Mouse (Mus musculus) layer of hippocampus, adult 11-12 months (tissue): ENCODE measurements around the gene Prdx5.

Source experiments
- DNase-seq: peaks from one replicate; pipeline ENCODE4 v3.0.0; 2022; ENCODE audit warnings: low spot score

The Prdx5 gene

DNA sequence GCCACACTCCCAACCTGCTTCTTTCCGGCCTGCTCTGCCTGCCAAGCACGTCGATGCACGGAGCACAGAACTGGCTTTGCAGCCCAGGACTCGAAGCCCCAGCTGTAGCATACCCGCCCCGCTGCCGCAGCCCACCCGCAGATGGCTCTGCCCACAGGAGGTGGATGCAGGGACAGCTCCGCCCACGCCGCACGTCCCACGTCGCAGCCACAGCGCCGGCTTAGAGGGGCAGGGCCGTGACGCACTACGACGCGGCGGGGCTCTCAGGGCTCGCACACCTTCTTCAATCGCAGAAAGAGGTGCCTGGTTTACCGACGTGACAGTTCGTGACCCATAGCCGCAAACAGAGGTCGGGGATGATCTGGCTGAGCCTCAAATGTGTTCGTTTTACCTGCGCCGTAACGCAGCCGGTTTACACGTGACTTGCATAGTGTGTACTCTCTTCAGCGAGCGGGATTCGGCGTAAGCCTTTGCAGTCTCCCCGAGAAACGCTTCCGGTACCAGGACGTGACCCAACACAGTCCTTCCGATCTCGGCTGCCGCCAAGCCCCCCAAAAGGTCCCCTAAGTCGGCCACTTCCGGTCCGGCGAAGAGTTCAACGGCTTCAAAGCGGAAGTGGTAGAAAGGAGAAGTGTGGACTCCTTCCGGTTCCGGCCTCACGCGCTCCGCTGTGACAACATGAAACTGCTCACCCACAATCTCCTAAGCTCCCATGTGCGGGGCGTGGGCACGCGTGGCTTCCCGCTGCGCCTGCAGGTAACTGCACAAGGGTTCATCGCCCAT, at the start of gene Prdx5, which contains the start of gene Trmt112:
Prdx5 (minus strand) TSS at position 600 of the 783 bp plus-strand sequence.
Trmt112 (plus strand) TSS at position 192 of the 783 bp plus-strand sequence.
- peak; percentile 93 for DNase-seq

DNA sequence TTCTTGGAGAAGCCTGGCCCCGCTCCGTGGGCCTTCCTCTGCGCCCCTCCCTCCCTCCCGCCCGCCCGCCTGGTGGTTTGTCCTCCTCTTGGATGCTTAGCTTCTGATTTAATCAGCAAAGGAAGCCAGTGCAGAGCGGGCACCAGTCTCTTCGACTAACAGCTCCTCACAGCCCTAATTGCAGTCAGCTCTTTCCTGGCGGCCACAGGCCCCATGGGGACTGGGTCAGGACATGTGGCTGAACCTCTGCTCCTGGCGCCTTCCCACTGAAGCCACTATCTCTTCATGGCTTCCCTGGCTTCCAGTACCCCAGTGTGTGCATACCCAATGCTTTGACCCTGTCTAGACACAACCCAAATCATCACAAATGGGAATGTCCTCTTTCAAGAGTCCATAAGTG, 46.6 kb upstream of the Prdx5 start:
- DNase-seq: no peak

DNA sequence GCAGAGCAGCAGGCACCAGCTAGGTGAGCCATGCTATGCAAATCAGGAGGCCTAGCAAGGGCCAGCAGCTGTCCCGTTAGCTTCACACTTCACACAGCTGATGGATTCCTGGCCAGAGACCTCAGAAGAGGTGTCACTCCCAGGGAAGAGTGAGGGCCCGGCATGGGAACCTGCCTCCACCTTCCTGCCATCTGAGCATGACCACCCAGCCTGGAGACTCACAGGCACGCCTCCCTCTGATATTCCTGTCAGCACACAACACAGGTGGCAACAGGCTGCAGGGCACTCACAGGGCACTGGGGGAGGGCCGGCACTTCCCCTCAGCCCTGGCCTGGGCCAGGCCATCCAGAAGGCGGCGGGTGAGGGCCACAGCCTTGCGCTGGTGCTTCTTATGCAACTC, 45.5 kb upstream of the Prdx5 start:
- DNase-seq: no peak

DNA sequence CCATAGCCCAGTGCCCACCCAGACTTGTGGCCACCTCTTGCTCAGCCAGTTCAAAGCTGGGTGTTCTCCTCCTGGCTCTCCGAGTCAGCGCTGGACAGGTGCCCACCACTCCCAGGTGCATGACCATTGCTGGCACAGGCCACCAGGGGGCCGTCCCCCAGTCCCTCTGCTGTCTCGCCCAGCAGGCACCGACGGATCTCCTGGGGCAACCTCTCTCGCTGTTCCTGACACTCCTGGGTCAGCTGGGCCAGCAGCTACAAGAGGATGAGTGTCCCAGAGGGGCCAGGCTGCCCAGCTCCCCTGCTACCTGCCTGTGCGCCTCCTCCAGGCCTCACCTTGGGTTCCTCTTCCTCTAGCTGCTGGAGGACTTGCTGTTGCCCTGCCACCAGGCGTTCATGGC, 44.1 kb upstream of the Prdx5 start:
- DNase-seq: no peak

DNA sequence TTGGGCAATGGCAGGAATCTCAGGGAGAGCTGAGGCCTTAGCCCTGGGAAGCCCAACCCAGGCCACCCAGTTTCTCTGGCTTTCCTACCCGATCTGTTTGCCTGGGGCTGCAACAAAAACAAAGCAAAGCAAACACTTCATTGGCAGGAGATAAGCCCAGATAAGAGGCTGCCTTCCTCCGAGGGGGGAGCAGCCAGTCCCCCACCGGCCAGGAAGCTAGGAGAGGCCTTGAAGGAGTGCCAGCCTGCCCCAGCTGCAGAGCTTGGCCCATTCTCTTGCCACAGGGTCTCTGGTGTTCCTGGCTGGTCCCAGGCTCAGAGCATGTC, 42.8 kb upstream of the Prdx5 start:
- no peak for DNase-seq

DNA sequence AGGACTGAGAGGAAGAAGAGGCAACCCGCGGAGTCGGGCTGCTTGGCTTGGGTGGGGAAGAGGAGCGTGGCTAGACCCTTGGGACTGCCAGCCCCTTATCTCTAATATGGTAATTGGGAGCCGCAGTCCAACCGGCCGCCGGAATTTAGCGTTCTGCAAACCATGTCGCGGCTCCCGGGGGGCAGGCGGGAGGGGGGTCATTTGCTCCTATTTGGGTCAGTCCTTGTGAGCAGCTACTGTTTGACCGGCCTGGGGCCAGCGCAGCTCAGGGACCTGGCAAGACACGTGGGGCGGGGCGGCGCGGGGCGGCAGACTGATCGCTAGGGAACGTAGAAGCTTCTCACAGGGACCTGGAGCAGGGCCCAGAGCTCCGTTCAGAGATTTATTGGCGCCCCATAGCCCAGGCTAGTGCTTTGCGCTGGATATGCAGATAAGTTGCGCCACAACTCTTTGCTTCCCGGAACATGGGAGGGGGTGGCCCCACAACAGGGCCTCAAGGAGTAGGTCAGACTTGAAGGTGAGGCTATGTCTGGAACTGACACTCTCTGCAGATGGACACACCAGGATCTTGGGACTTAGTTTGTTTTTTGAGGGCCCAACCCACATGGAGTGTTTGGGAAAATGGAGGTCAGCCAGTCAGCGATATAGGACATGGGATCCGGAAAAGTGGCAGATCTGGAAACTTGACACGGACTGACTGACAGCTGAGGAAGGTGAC, 42.2 kb upstream of the Prdx5 start:
- DNase-seq: peak; percentile 76

DNA sequence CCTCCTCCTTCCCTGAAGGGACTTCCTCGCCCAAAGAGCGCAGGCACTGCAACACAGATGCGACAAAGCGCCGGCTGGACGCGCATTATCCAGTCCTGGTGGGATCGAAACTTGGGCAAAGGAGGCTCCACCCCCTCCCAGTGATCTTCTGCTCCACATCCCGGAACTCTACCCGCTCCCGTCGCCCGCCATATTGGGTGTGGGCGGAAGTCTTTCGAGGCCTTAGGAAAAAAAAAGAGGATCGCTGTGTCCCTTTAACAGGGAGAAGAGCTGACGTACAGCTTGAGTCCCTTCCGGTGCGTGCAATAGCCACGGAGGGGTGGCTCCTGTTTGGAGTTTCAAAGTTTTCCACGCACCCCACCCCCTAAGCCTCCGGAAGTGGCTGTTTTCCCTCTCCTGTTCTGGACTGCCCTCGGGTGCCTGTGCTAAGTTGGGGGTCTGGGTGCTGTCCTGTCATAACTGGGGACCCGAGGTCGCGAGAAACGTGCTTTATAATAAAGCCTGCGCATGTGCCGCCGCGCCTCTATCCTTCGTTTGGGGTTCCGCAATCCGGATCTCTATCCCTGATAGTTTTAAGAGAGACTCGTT, 41.6 kb upstream of the Prdx5 start:
- peak; percentile 95 for DNase-seq

DNA sequence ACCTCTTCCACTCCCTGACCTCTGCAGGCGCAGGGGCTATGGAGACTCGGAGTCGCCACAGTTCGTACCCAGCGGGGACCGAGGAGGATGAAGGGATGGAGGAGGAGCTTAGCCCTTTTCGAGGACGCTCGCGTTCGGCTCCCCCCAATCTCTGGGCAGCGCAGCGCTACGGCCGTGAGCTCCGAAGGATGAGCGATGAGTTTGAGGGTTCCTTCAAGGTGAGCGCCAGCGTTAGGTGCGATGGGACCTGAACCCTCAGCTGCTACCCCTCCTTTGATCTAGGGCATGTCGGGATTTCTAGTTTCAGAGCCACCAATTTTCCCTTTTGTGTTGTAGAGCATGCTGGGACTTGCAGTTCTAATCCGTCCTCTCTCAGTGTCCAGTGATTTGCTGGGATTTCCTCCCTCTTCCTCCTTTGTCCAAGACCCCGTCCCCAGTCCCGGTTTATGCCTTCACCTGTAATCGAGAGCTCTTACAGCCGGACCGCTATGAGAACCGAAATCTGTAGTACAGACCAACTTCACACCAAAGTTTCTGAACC, 40.8 kb upstream of the Prdx5 start:
- DNase-seq: peak; percentile 57

DNA sequence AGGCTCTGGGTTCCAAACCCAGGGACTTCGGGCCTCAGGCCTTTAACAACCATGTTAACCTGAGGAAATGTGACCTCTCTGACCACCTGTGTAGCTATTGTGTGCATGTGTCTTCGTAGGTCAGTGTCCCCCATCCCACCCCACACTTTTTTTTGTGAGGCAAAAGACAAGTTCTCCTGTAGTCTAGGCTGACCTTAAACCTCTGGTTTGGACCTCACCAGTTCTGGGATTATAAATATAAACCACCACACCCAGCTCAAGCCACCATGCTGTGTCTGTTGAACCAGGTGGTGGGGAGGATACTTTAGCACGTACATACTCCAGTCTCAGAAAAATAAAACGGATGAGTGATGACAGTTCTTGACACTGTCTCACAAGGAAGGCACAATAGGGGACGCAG, 40.0 kb upstream of the Prdx5 start:
- no peak for DNase-seq

DNA sequence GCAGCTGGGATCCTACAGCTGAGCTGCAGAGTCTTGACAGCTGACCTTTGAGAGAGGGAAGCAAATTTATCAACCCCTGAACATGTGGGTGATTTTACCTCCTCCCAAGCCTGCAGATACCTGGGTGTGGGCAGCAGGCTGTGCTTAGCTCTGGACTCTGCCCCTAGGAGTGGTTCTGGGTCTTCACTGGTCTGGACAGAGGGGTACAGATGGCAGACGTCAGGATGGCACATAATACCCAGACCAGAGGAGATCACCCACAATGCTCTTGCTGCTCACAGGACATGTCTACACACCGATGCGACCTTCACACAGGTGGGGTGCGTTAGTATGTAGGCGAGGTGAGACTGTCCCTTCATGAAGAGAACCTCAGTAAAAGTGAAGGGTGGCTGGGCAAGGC, 39.6 kb upstream of the Prdx5 start:
- no peak for DNase-seq

DNA sequence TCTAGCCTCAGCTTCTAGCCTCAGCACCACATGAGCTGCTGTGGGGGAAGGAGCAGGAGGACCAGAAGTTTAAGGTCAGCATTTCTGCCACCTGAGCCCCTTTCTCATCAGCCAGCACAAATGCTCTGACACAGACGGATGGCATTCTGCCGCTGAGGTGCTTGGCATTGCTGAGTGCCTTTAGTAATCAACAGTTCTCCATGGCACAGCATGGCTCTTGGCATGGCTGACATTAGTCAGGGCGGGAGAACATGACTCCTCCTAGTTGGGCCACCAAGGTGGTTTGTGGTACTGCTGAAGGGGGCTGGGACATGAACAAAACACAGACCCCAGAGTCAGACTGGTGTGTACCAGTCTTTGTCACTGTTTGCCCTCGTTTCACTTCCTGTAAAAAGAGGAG, 38.3 kb upstream of the Prdx5 start:
- no peak for DNase-seq

DNA sequence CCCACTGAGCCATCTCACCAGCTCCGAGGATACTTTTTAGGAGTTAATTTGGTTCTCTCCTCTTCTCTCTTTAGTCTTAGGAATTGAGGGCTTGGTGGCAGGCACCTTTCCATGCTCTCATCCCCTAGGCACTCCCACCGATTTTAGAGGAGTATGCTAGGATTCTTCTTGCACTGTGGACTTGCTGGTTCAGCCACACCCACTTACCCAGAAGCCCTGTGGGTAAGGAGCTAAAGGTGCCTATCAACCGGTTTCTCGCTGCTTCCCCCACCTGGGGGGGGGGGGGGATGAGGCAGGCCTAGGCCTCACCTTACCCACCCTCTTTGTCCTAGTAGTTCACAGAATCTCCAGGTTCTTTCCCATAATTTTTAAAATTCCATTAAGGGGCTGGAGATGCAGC, 37.8 kb upstream of the Prdx5 start:
- no peak for DNase-seq

DNA sequence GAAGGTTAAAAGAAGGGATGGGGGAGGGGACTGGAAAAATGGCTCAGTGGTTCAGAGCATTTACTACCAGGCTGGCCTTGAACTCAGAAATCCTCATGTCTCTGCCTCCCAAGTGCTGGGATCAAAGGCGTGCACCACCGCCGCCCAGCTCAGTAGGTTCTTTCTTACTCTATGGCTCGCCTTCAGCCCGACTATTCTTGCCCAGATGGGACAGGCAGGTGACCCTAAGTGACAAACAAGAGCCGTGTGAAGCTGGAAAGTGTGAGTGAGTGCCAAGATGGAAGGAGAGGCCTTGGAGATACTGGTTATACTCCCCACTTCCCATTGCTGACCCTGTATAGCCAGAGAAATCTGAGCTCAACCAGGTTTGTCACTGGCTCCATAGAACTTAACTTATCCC, 33.8 kb upstream of the Prdx5 start:
- no peak for DNase-seq

DNA sequence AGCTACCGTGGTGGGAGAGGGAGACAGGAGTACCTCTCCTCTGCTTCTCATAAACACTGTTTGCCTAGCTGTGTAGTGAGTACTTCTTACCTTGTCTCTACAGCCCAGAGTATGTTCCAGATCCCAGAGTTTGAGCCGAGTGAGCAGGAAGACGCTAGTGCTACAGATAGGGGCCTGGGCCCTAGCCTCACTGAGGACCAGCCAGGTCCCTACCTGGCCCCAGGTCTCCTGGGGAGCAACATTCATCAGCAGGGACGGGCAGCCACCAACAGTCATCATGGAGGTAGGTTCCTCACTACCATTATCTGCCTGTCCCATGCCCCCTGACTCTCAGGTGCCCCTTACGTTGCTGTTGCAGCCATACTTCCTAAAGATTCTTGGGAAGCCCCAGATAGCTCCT, 32.9 kb upstream of the Prdx5 start:
- no peak for DNase-seq

DNA sequence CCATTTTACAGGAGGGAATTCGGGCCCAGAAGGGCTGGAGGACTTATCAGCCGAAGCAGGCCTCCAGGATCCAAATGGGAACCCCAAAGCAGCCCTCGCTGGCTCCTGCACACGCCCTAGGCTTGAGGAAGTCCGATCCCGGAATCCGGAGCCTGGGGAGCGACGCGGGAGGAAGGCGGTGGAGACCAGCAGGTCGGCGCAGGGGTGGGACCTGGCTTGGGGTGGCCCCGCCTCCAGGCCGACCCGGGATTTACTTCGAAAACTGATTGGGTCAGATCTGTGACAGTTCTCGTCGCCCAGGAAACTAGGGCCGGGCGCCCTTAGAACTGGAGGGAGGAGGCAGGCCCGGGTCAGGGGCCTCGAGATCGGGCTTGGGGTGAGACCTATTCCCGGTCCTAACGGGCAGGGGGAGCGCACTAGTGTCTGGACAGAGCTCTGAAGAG, 32.4 kb upstream of the Prdx5 start, which contains the start of gene Gpr137:
Gpr137 (minus strand) TSS at position 232 of the 443 bp plus-strand sequence.
- peak; percentile 96 for DNase-seq

DNA sequence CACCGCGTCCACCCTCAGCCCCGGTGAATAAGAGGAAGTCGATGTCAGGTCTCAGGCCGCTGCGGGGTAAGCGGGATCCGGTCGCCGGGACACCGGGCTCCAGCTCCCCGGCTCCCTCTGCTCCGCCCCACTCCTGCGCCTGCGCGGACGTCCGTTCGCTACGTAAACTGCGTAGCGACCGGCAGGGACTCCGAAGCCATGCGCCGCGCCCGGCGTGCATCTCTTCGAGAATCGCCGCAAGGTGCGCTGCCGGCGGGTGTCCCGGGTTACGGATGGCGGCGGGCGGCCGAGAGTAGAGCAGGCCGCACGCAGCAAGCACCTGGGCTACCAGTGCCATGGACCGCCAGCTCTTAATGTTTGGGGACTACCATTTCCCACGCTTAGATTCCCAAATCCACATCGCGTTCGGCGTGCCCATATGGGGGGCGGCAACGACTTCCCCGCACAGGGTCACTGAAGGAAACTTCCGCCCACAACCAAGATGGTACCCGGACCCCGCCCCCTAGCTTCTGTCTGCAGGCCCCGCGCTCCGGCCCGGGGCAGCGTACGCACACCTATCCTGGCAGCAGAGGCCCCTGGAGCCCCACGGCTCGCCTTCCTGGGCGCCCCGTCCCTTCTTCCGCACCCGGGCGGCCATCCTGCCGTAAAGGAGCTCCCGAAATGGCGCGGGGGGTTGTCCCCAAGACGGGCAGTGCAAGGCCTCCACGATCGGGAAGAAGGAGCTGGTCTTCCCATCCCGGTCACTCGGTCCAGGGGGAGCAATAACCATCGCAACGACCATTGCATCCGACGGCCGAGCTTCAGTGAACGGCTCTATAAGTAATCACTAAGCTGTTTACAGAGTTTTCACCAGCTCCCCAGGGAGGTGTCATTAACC, 31.7 kb upstream of the Prdx5 start, which contains the start of gene Bad:
Bad (plus strand) TSS at position 490 of the 877 bp plus-strand sequence.
- DNase-seq: peak; percentile 93

DNA sequence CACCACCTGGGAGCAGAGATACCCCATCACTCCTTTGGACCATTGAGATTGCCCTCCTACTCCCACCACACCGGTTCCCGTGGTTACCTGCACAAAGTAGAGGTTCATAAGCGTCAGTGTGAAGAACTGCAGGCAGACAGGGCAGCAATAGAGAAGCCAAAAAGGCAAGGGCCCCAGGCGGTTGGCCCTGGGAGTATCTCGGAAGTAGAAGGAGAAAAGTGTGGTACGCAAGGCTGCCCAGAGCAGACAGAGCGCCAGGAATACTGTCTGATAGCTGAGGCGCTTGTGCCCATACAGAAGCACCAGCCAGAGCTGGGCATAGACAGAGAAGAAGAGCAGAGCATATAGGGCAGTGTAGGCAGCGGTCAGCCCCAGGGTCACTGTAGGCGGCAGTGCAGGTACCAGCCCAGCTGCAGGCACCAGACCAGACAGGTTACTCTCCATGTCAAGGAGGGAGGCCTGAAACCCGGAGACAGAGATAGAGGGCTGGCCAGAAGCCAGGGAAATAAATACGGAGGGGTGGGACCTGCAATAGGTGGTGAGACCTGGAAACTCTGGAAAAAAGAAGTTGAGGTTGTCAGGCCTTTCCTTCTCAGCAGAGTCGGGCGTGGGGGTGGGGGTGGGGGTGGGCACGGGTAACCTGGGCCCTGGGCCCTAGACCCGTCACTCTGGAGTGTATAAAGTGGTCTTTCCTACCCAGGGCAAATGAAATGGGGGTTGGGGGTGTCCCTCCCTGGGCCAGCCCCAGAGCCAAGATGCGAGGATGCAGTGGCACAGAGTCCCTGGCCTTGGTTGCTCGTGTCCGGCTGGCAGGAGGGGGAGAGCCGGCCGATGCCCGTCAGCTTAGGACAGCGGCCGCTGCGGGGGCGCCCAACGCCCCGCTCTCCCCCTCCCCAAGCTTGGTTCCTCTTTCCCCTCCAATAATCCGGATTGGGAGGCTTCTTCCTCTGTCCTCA, 30.8 kb upstream of the Prdx5 start:
- no peak for DNase-seq

DNA sequence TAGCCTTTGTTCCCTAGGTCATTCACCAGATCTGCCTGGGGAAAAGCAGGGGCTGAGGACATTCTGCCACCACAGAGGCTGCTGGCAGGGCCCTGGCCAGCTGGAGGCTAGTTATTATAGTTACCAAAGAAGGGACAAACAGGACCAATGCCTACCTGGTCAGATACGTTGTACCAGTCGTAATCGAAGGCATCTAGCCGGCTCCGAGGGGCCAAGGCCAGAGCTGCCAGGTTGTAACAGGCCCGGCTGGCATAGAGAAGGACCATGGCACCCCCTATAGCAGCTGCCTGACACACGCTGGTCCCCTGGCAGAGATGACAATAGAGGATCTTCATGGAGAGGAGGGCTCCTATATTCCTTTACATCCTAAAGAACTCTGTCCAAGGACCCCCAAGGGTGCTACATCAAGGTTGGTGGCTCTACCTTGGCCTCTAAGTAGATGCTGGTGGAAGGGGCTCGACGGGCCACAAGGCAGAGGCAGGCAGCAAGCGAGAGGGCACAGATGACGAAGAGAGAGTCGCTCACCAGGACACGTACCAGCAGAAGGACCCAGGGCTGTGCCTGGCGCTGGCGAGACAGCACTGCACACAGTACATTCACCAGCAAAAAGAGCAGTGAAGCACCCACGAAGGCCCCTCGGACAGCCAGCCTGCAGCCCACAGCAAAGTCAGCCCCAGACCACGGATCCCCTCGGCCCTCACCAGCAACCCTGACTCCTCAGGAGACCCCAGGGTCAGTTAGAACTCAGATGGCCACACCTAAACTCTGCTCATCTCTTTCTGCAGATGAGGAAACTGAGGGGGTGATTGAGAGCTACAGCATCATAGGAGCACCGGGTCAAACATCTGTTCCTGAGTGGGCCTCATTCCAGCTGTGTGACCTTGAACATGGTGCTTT, 29.4 kb upstream of the Prdx5 start:
- no peak for DNase-seq
